Mouse (Mus musculus) layer of hippocampus, postnatal 14 days (tissue): ENCODE measurements around the gene Tmem206. TPM values are rescaled to one million over a fixed set of nuclear protein-coding genes. Genes with fewer than 3 reads are reported as not detected.
A peak's percentile ranks its signal among the peaks of the same experiment; 100 is the strongest.

Source experiments
- DNase-seq, 2 experiments: peaks; one replicate each; pipeline ENCODE4 v3.0.0; 2021 to 2022; ENCODE audit warnings: low spot score in 2 of 2, mixed read lengths in 1 of 2
- total RNA-seq, 2 experiments: library from RNA; stranded (reverse); gene quantifications; 2 replicates each; pipeline ENCODE4 v1.2.3; 2021

Tmem206 gene
- total RNA-seq, 2 experiments from 2014 or later = 9.3 to 11.4 TPM

DNA sequence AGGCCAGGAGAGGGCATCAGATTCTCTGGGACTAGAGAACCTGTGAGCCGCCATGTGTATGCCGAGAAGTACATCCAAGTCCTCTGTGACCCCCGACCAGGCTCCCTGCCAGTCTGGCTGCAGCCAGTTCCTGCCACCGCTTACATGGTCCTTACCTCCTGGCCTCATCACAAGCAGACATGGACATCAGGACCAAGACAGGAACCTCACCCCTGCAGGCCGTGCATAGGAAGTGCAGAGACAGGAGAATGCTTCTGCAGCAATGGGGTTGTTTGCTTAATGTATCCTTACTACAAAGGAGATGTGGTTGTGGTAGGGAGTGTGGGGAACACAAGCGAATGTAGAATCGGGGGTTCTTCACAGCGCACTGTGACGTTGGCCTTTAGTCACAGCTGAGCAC lies 19.4 kb upstream of the Tmem206 start:
- no peak for DNase-seq

DNA sequence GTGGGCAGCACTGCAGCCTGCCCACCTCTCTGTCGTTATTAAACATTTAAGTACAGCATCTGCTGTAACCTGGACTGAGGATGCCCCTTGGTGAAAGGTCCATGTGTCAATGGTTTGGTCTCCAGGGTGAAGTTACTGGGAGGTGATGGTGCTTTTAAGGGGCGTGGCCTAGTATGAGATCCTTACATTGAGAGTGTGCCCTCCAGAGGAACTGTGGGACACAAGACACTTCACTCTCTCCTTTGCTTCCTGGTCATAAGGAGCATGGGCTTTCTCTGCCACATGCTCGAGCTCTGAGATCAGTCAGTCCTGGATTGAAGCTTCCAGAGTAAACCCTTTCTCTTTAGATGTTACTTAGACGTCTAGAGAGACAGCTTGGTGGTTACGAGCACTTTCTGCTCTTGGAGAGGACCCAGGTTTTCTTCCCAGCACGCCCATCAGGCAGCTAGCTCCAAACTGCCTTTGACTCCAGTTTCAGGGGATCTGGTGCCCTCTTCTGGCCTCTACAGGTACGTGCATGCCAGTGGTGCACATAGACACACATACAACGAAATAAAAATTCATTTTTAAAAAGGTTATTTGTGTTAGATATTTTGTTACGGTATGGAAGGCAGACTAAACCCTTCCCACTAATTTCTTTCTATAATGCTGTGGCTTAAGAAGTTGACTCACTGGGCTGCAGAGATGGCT lies 17.8 kb upstream of the Tmem206 start:
- DNase-seq = no peak

DNA sequence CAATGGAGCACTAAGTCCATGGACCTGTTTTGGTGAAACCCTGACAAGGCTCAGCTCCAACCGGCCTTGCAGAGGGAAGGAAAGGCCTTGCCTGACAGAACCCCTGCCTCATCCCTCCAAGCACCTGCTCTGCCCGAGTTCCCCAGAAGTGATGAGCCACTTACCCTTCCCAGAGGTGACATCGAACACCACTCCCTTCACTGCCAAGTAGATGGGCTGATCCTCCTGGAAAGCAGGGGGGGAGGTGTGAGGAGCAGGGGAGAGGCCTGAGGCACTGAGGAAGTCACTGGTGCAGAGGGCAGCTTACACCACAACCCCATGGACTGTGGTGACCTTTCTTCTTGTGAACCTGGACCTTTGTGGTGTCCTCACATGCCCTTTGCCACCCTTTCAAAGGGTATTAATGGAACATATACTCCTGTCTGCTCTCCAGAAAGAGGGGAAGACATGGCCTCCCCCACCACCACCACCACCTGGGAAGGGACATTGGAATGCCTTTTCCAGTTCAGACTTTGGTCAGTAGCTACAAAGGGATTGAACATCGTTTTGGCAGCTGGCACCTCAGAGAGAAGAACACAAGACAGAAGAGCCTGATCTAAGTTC lies 14.3 kb upstream of the Tmem206 start:
- no peak for DNase-seq

DNA sequence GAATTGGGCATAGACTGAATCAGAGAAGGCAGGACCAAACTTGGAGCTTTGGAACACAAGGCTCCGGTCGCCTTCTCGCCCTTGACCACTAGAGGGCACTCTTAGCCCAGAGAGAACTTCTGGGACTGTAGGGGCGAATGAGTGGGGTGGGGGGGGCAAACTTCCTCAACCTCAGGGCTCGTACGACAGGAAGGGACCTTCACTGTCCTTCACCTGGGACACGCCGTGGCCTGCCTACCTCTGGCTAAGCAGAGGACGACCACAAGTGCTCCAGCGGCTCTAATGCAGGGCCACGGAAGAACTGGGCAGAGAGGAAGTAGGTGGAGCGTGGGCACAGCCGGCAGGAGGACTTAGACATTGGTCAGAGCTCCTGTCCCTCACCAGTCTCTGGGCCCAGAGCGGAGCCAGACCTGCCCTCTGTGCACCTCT lies 13.2 kb upstream of the Tmem206 start:
- DNase-seq = peak; percentile 79 to 80

DNA sequence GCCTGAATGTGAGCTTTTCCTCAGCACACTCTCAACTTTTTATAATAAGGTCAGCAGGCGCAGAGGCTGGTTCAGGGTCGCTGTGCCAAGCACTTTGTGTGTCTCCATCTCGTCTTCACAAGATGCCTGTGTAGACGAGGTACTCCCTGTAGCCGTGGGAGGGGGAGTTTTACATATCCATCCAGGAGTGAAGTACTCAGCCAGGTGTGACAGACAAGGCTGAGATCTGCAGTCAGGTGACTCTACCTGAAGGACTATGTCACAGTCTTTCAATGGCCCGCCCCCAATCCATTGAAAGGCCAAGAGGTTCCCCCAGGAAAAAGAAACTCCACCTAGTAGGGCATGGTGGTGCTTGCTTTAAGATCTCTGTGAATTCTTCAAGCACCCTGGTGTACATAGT lies 12.6 kb upstream of the Tmem206 start:
- no peak for DNase-seq

DNA sequence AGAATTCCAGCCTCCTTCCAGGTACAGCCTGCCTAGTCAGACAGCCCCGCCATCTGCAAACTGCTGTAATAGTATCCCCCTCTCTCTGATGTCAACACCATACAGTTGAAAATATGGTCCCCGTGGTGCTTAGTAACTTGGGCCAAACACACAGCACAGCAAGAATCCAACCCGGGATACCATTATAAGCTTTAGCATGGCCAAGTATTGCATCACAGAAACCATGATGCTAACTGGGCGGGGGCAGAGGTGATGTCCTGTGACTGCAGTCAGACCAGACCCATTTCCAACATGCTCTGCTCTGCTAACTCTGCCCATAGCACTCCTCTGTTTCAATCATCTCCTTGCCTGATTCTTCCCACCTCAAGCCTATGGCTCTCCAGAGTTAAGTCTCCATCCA lies 11.8 kb upstream of the Tmem206 start:
- no peak for DNase-seq

DNA sequence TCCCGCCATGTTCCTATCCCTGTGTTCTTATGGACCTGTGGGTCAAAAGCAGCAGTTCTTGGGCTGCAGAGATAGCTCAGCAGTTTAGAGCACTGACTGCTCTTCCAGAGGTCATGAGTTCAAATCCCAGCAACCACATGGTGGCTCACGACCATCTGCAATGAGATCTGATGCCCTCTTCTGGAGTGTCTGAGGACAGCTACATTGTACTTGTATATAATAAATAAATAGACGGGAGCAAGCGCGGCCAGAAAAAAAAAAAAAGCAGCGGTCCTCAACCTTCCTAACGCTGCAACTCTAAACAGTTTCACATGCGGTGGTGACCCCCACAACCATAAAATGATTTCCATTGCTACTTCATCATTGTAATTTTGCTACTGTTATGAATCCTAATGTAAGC lies 8.9 kb upstream of the Tmem206 start:
- no peak for DNase-seq

DNA sequence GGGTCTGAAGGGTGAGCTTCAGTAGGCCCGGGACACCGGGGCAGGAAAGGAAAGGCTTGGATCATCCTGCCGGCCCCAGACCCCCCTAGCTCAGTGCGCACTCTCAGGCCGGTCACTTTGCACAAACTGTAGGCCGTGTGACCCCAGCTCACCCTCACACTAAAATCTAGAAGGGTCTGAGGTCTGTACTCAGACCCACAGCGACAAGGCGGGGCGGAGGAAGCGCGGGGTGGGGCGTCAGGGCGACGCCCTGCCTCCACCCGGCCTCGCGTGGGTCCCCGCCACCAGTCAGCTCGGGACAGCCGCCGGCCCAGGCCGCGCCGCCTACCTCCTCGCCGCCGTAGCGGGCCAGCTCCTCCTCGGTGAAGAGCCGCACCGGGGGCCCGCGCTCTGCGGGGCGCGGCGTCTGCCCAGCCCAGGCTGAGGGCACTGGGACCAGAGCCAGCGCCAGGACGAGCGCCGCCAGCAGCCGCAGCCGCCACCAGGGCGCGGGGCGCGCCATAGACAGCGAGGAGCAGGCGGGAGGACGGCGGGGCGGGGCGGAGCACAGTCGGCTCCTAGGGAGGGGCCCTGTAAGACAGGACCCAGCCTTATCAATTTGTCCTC lies 8.0 kb upstream of the Tmem206 start, which contains the start of gene Nenf:
Gene Nenf, minus strand, starts transcription at position 604 of the 606 bp plus-strand sequence.
- peak; percentile 57 to 74 for DNase-seq

DNA sequence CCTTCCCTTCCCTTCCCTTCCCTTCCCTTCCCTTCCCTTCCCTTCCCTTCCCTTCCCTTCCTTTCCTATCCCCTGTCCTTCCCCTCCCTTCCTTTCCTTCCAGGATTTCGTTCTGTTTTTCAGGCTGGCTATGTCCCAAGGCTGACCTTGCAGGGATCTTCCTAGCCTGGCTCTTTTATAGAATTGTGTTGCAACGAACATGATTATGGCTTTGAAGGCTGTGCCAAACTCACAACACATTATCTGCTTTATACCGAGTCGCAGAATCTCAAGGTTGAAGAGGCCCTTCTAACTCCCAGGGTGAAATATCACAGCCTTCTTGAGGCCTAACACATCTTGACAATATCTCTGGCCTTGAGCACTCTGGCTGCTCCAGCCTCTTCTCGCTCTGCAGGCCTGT lies 7.0 kb upstream of the Tmem206 start:
- DNase-seq = no peak

DNA sequence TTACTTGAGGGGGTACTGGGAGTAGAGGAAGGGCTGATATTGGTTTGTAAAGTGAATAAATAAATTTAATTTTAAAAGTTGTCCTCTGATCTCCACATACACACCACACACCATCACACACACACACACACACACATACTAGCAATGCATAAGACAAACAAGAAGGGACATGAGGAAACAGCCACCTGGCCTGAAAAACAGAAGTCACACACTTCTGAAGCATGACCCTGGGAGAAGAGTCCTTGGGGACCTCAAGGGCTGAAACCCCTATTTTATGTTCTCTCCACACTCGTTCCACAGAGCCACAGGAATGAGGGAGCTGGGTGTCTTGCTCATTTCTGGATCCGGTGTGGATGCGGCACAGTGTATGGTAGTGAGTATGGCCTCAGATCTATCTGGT lies 2.3 kb upstream of the Tmem206 start:
- DNase-seq = no peak

DNA sequence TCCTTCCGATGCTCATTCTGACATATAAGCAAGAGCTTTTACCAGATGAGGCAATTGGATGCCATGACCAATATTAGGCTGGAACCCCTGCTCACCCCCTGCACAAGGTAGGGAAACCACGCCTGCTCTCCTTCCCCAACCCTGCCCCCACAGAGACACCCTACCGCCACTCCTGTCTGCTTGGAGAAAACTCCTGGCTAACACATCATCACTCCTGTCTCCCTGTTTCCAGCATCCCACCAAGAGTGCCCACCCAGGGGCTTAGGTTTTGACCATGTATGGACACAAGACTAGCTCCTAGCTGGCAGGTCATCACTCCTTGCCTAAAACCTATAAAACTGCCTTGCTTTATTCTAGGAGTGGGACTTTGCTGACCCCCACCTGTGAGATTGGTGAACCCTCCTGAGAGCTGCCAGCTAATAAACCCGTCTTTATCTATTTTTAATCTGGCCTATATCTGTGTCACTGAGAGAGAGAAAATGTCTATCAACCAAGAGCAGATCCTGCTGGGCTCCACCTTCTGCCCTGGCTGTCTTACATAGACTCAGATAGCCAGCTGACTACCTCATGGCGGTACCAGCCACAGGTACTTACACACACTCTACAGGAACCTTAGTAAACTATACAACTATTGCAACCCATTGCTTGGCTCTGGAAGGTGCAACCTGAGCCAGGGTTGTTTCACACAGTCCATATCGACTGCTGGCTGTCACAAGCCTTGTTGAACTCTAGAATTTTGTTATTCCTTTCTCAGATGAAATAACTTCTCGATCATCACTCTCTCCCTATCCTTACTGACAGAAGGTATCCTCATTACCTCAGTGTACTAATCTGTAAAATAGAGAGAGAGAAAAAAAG lies 750 bp upstream of the Tmem206 start:
- DNase-seq = no peak

DNA sequence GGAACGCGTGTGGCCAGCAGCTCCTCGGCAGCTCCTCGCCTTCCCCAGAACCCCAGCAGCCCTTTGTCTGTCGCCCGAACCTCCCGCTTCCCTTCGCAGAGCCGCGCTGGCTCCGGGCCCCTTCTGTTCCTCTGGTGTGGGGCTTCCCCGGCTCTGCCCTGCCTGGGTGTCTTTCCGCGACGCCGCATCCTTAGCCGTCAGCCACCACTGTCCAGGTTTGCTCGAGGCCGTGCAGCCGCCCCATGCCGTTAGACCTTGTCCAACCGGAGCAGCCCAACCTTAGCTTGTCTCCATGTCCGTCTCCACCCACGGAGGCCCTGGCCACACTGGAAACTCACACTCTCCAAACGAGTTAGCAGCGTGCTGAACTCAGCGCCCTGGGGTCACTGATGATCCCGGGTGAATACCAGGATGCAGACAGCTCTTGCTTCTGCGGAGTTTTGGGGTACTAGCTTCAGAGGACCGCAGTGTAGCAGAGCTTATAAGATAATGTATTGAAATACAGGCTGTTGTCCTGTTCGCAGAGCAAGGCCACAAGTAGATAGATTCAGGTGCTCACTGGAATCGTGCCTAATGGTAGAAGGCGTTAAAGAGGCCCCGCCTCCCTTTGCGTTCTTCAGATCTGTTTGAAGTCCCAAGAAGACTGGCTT lies 646 bp downstream of the Tmem206 start:
- DNase-seq = no peak

DNA sequence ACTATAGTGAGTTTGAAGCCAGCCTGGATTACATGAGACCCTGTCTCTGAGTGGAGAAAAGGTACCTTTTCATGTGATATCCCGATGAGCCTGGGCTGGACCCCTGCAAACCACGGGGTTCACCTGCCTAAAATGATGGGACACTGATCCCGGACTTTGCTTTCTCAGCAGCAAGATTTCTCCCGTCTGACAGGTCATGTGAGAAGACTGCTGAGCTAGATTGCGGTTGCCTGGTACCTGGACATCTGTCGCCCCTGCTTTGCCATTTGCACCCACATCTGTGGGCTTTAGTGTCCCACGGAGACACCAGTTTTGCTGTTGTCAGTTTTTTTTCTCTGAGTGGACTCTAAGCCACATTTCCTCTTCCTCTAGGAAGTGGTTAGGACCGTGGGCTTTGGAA lies 1.5 kb downstream of the Tmem206 start:
- DNase-seq = no peak

DNA sequence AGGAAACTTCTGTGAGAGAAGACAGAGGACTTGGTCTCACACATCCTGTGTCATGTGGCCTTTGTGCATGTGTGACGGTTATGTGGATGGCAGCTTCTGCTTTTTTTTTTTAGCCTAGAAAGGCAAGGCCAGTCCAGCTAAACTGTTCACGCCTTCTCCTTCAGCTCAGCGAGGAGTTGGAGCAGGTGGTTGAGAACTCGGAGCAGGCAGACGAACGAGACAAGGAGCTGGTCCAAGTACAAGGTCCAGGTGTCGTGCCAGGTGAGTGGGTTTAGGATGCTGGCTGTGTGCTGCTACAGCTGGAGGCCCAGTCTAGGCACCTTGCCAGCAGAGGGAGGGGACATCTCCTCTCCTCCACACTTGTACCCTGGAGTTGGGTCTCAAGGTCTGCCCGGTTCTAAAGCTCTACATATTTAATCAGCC lies 2.3 kb downstream of the Tmem206 start:
- DNase-seq = no peak

DNA sequence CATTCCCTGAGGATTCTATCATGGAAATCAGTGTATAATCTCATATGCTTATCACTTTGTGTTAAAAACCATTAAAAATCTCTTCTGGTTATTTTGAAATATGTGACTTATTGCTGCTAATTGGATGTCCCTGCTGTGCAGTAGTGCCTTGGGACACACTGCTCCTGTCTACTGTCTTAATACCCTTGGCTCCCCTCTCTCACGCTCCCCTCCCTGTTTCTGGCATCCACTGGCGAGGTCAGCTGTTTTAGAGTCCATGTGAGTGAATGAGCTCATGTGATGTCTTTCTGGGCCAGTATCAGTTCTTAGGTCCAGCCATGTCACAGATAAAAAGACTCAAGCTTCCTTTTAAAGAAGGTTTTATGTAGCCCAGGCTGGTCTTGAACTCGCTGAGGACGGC lies 4.6 kb downstream of the Tmem206 start:
- no peak for DNase-seq

DNA sequence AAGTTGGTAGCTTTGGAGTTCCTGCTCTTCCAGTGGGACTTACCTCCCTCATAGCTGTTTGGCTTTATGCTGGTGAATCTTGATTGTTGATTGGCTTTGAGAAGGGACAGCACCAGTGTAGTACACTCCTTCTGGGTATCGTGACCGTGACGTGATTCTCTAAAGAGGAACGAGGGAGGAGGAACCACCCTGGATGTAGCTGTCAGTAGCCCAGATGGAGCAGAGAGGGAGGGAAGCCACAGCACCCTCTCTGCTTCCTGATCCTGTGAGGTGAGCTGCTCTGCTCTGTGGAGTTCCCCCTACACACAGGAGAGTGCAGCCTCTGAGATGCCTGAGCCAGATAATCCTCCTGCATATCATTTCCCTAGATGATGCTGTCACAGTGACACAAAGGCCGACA lies 8.8 kb downstream of the Tmem206 start:
- DNase-seq = no peak

DNA sequence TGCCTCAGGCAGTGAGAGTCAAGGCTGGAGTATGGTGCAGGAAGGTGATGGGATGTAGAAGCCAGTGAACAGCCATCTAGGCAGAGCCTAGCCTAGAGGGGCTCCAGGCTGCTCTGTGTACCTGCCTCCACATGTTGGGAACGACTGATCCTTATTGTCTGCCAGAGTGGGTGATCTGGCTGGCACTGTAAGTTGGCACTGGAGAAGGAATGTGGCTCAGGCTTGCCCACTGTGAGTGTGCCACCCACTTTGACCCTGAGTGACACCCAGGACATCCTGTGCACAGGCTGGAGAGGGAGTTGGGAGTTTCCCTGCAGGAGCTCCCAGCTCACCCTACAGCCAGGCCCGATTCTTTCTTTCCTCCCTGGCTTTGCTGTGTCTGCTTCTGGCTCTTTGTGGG lies 14.2 kb downstream of the Tmem206 start:
- no peak for DNase-seq

DNA sequence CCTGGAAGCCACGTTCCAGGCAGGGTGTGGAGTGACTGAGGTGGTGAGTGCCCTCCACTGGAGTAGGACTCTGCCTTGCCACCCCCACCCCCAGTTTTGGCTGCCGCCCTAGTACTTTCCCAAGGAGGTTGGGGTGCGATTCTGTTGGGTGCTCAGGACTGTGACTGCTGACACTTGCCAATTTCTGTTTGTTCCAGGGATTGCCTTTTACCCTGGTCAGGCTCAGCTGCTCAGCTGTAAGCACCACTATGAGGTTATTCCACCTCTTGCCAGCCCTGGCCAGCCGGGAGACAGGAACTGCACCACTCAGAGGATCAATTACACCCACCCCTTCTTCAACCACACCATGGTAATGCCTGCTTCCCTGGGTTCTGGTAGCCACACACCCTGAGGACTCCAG lies 14.8 kb downstream of the Tmem206 start:
- no peak for DNase-seq

DNA sequence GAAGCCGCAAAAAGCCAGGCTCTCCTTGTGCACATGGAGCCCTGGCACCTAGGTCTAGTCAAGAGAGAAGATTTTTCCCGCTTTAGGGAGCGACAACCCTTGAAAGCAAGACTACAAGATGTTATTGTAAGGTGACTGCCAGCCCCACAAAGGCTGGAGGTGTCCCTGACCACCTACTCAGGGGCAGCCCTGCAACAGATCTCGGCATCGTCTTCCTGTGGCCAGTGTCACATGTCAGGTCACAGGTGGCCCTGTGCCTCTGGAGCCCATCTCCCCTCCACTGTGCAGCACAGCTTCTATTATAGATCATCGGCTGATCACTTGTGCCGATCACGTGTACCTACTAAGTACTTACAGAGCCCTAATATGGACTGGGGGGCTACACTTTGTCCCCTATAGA lies 21.9 kb downstream of the Tmem206 start:
- no peak for DNase-seq

DNA sequence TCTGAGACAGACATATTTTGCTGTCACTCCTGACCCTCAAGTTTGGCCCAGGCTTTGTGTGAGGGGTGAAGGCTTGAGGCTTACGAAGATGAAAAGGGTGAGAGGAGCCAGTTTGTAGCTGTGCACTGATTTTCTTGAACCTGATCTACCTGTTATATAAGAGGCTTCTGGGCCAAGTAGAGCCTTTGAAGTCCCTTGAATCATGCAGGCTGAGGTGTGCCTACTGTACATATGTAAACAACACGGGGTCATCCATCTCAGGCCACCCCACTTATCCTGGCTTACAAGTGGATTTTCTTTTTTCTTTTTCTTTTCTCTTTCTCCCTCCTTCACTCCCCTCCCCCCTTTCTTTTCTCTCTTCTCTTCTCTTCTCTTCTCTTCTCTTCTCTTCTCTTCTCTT lies 22.9 kb downstream of the Tmem206 start:
- DNase-seq = no peak

DNA sequence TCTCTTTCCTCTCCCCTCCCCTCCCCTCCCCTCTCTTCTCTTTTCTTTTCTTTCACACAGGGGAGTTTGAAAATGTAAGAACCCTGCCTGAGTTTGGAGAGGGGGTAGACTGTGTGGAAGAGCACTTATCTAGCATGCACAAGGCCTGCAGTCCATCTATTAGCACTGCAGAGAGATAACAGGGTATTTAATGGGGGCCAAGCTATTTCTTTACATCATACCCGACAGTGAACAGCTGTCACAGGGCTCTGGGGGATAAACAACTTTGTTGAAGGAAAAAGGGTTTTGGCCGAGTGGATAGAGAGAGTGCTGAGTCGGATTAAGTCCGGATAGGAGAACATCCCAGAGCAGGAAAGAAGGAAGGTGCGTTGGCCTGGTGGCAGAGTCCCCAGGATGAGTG lies 23.3 kb downstream of the Tmem206 start:
- DNase-seq = no peak
